Mouse (Mus musculus) small intestine, adult 2 months (tissue): ENCODE measurements around the gene Cel.

Source experiments
- CTCF ChIP-seq: fragments of 200-500 bp; IDR thresholded peaks from 2 replicates; pipeline ENCODE4 v1.5.1; 2012; ENCODE audit warnings: low read depth, mild to moderate bottlenecking, control low read depth, inconsistent platforms, low read length, moderate library complexity, mixed read lengths; ENCODE audit not compliant: insufficient replicate concordance, insufficient read length; ENCODE audit errors: extremely low read depth
- POLR2A ChIP-seq: fragments of 200-500 bp; IDR thresholded peaks from 2 replicates; pipeline ENCODE4 v1.6.1; 2012; ENCODE audit warnings: low read depth, mild to moderate bottlenecking, control low read depth, inconsistent platforms, low read length, moderate library complexity

- TF ChIP-seq POLR2A, result no peak
- no peak for TF ChIP-seq CTCF
Observed at GRCm38 (mm10) chr2:28588574-28588973, 25.4 kb upstream of the Cel start.
